Mouse (Mus musculus): ENCODE measurements around the gene Slc47a2. TPM values are rescaled to one million over a fixed set of nuclear protein-coding genes. Genes with fewer than 3 reads are reported as not detected.

Slc47a2 gene
- total and polyA plus RNA-seq, 3 experiments, result 0.15 to 0.25 TPM; not detected in 1

- H3K9me3 ChIP-seq (replicated peaks; ENCODE audit: insufficient read depth, low read length), result no peaks in the 10 kb centered on the region
- TF ChIP-seq GATA1 (IDR thresholded peaks at IDR 0.05; ENCODE audit: low read depth, low read length) (no peak), SIN3A (IDR thresholded peaks at IDR 0.05; ENCODE audit: low read length) (no peak), TAL1 (IDR thresholded peaks at IDR 0.05; ENCODE audit: low read length) (no peak), POLR2AphosphoS5 (IDR thresholded peaks at IDR 0.05; ENCODE audit: borderline replicate concordance, low read depth, low read length) (no peak), TBP (IDR thresholded peaks at IDR 0.05; ENCODE audit: low read depth, low read length) (no peak), ZKSCAN1 (IDR thresholded peaks at IDR 0.05; ENCODE audit: low read depth, low read length) (no peak), CHD2 (IDR thresholded peaks at IDR 0.05; ENCODE audit: low read length) (no peak), MYC (IDR thresholded peaks at IDR 0.05; ENCODE audit: low read depth, low read length) (no peak), GABPA (IDR thresholded peaks at IDR 0.05; ENCODE audit: low read depth, low read length) (no peak), MAX (IDR thresholded peaks at IDR 0.05; ENCODE audit: low read length) (no peak), ZMIZ1 (IDR thresholded peaks at IDR 0.05; ENCODE audit: low read depth, low read length) (no peak)
- no peak overlapping the region for H3K4me3 ChIP-seq (ENCODE audit: control insufficient read depth in 1 of 2, insufficient read depth in 1 of 2, low read depth in 2 of 2, low read length in 2 of 2)
- H3K4me1 ChIP-seq (ENCODE audit: control insufficient read depth in 1 of 2, insufficient read depth in 2 of 2, low read length in 2 of 2), result no peaks in the 10 kb centered on the region
- no peak overlapping the region for H3K27ac ChIP-seq (ENCODE audit: control insufficient read depth, low read depth, low read length)
- DNase-seq (ENCODE audit: low read depth, low spot score), result no peak
- H3K79me2 ChIP-seq (ENCODE audit: control insufficient read depth, insufficient read depth, low read length, poor library complexity), result no peaks in the 10 kb centered on the region
- H3K36me3 ChIP-seq (ENCODE audit: control insufficient read depth in 1 of 2, insufficient read depth in 2 of 2, low read length in 2 of 2), result no peaks in the 10 kb centered on the region
- H3K27me3 ChIP-seq (ENCODE audit: control insufficient read depth in 1 of 2, insufficient read depth in 2 of 2, low read length in 2 of 2), result peaks cover 8 to 32% of the 10 kb centered on the region in 2 experiments
- H3K9ac ChIP-seq (ENCODE audit: control insufficient read depth, low read depth, low read length, poor library complexity, severe bottlenecking), result no peak overlapping the region
These were observed 10.4 kb upstream of the Slc47a2 start for GRCm38 (mm10) chr11:61353038-61353437.

DNA sequence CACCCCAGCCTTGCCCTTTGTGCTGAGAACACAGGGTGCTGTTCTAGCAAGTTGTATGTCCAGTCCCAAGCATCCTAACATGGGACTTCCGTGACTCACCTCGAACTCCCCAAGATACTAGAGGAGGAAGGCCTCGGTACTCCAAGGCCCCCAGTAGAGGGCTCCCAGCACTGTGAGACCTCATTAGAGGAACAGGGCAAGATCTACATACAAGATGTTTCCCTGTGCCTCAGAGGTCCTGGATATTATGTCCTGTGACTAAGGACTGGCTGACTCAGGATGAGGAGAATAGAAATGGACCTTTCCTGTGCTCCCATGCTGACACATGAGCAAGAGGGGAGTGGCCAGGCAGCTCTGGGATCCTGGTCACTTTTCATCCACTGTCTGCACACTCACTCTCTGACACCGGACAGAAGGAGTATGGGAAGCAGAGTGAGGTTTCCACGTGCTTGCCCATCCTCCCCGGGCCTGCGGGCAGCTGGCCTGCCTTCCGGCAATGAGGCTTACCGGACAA lies 9.5 kb upstream of the Slc47a2 start:
- no peaks in the 10 kb centered on the region for H3K9me3 ChIP-seq (replicated peaks; ENCODE audit: insufficient read depth, low read length)
- no peaks in the 10 kb centered on the region for H3K4me1 ChIP-seq (ENCODE audit: control insufficient read depth in 1 of 2, insufficient read depth in 2 of 2, low read length in 2 of 2)
- no peak overlapping the region for H3K4me3 ChIP-seq (ENCODE audit: control insufficient read depth in 1 of 2, insufficient read depth in 1 of 2, low read depth in 2 of 2, low read length in 2 of 2)
- TF ChIP-seq JUND (IDR thresholded peaks at IDR 0.05; ENCODE audit: low read depth, low read length) (no peak), CHD1 (IDR thresholded peaks at IDR 0.05; ENCODE audit: low read depth, low read length) (no peak), ETS1 (IDR thresholded peaks at IDR 0.05; ENCODE audit: low read depth, low read length) (no peak), CTCF (IDR thresholded peaks at IDR 0.05 in 2 of 3, conservative IDR thresholded peaks at IDR 0.05 in 1 of 3; ENCODE audit: control insufficient read depth in 1 of 3, insufficient read depth in 1 of 3, low read depth in 2 of 3, low read length in 3 of 3, poor library complexity in 1 of 3, severe bottlenecking in 1 of 3) (peak in 2 of 3 experiments; percentile 35 to 37; a peak in 3 of 6 replicates), MAZ (IDR thresholded peaks at IDR 0.05; ENCODE audit: low read depth, low read length) (no peak), GATA1 (IDR thresholded peaks at IDR 0.05; ENCODE audit: low read depth, low read length) (no peak), ELF1 (IDR thresholded peaks at IDR 0.05; ENCODE audit: low read depth, low read length) (no peak), SIN3A (IDR thresholded peaks at IDR 0.05; ENCODE audit: low read length) (no peak), ZMIZ1 (IDR thresholded peaks at IDR 0.05; ENCODE audit: low read depth, low read length) (no peak), MXI1 (IDR thresholded peaks at IDR 0.05; ENCODE audit: low read depth, low read length) (no peak), SMC3 (IDR thresholded peaks at IDR 0.05; ENCODE audit: low read depth, low read length) (peak; percentile 51)
- DNase-seq (ENCODE audit: low read depth, low spot score), result peak; percentile 29
- H3K9ac ChIP-seq (ENCODE audit: control insufficient read depth, low read depth, low read length, poor library complexity, severe bottlenecking), result no peak overlapping the region
- H3K79me2 ChIP-seq (ENCODE audit: control insufficient read depth, insufficient read depth, low read length, poor library complexity), result no peaks in the 10 kb centered on the region
- peaks cover 8 to 32% of the 10 kb centered on the region in 2 experiments for H3K27me3 ChIP-seq (ENCODE audit: control insufficient read depth in 1 of 2, insufficient read depth in 2 of 2, low read length in 2 of 2)
- H3K27ac ChIP-seq (ENCODE audit: control insufficient read depth, low read depth, low read length), result no peak overlapping the region
- no peaks in the 10 kb centered on the region for H3K36me3 ChIP-seq (ENCODE audit: control insufficient read depth in 1 of 2, insufficient read depth in 2 of 2, low read length in 2 of 2)

Data from MEL (cell line).